24 mouse cellular contexts compared by ENCODE assay signal in genomic region chr5:104085366-104085765, GRCm38 (mm10). TPM values are rescaled to one million over a fixed set of nuclear protein-coding genes. Genes with fewer than 3 reads are reported as not detected.
"Had no signal": no experiment of that assay in that cellular context is flagged by ENCODE, and none has a peak within 500 bp of the region (broad histone marks: within the 10 kb centered on the region; RNA-seq: fewer than 3 reads in every experiment).

No protein-coding gene starts in this region.

- H3K4me1 ChIP-seq: lung, embryonic 15.5 days; midbrain, embryonic 13.5 days; midbrain, embryonic 15.5 days; neural tube, embryonic 12.5 days; stomach, embryonic 15.5 days had no signal

- H3K9ac ChIP-seq: liver, postnatal 0 days; lung, embryonic 15.5 days; midbrain, embryonic 13.5 days; midbrain, embryonic 15.5 days; neural tube, embryonic 12.5 days; stomach, embryonic 15.5 days had no signal

- H3K9me3 ChIP-seq: lung, embryonic 15.5 days; midbrain, embryonic 13.5 days; midbrain, embryonic 15.5 days; neural tube, embryonic 12.5 days; stomach, embryonic 15.5 days had no signal

- H3K36me3 ChIP-seq: midbrain, embryonic 13.5 days; midbrain, embryonic 15.5 days had no signal

- H3K4me2 ChIP-seq: lung, embryonic 15.5 days; midbrain, embryonic 11.5 days; midbrain, embryonic 13.5 days; midbrain, embryonic 15.5 days; neural tube, embryonic 12.5 days; stomach, embryonic 15.5 days had no signal

- H3K27me3 ChIP-seq: lung, embryonic 15.5 days; midbrain, embryonic 13.5 days; midbrain, embryonic 15.5 days; neural tube, embryonic 12.5 days; stomach, embryonic 15.5 days had no signal

- H3K27ac ChIP-seq: lung, embryonic 15.5 days; macrophage; midbrain, embryonic 13.5 days; midbrain, embryonic 15.5 days; neural tube, embryonic 12.5 days; stomach, embryonic 15.5 days; stomach, postnatal 0 days had no signal

- H3K4me3 ChIP-seq: lung, embryonic 15.5 days; megakaryocyte, embryonic 14.5 days; midbrain, embryonic 13.5 days; midbrain, embryonic 15.5 days; neural tube, embryonic 12.5 days; stomach, embryonic 15.5 days had no signal

- DNase-seq: liver, postnatal 0 days; lung, adult 2 months; lung, postnatal 14 days; lung, postnatal 36 days; right cerebral cortex, postnatal 14 days; thymus, adult 2 months; thymus, postnatal 25 days; thymus, postnatal 4 days had no signal

- ATAC-seq: liver, postnatal 0 days; lung, postnatal 0 days; midbrain, embryonic 13.5 days; midbrain, embryonic 15.5 days had no signal

RNA-seq across cellular contexts. Expression of gene Gm17660, which starts 8.0 kb away (rescaled TPM):
- total RNA-seq: megakaryocyte progenitor cell, adult 5-6 weeks; midbrain, postnatal 0 days; monocyte, adult 5-6 weeks; neutrophil, adult 5-6 weeks had no signal
- polyA plus RNA-seq: liver, postnatal 0 days; lung, adult 2 months; lung, postnatal 0 days; macrophage; midbrain, embryonic 13.5 days; neural tube, embryonic 12.5 days; spleen, adult 2 months; stomach, embryonic 15.5 days; stomach, postnatal 0 days; thymus, adult 2 months; urinary bladder, adult 2 months had no signal

RNA-seq across cellular contexts. Expression of gene Sparcl1, which starts 28.2 kb away (rescaled TPM):
- total RNA-seq: megakaryocyte progenitor cell, adult 5-6 weeks; monocyte, adult 5-6 weeks; neutrophil, adult 5-6 weeks had no signal
- polyA plus RNA-seq: macrophage had no signal
